Mouse (Mus musculus) spleen, adult 2 months (tissue): ENCODE measurements around the gene Fam98c. TPM values are rescaled to one million over a fixed set of nuclear protein-coding genes. Genes with fewer than 3 reads are reported as not detected.

ENCODE experiments used
- DNase-seq, 2 experiments: peaks; one replicate each; pipeline versions ENCODE4 v3.0.0 to v3.0.0-alpha.2; 2012 to 2021; ENCODE audit warnings: low spot score in 2 of 2, low read depth in 1 of 2
- H3K27ac ChIP-seq: fragments of 200-500 bp; 2 replicates; pipeline ENCODE4 v1.5.1; 2012; ENCODE audit warnings: low read length, inconsistent platforms; ENCODE audit not compliant: insufficient read depth
- H3K27me3 ChIP-seq: fragments of 200-500 bp; 2 replicates; pipeline ENCODE4 v1.6.1; 2012; ENCODE audit warnings: mild to moderate bottlenecking, moderate library complexity, low read length, inconsistent platforms; ENCODE audit not compliant: control insufficient read depth, insufficient read depth
- H3K36me3 ChIP-seq: fragments of 200-500 bp; 2 replicates; pipeline ENCODE4 v1.6.1; 2012; ENCODE audit warnings: mild to moderate bottlenecking, low read length, inconsistent platforms; ENCODE audit not compliant: control insufficient read depth, insufficient read depth
- H3K4me1 ChIP-seq: fragments of 200-500 bp; 2 replicates; pipeline ENCODE4 v1.6.1; 2011; ENCODE audit warnings: inconsistent platforms; ENCODE audit not compliant: control insufficient read depth, insufficient read depth, insufficient read length
- H3K4me3 ChIP-seq: fragments of 200-500 bp; 2 replicates; pipeline ENCODE4 v1.5.1; 2011; ENCODE audit warnings: mild to moderate bottlenecking, inconsistent platforms; ENCODE audit not compliant: insufficient read depth, insufficient read length; ENCODE audit errors: extremely low read depth
- CTCF ChIP-seq: fragments of 200-500 bp; IDR thresholded peaks from 2 replicates; pipeline ENCODE4 v1.5.1; 2011; ENCODE audit warnings: mild to moderate bottlenecking, inconsistent platforms; ENCODE audit not compliant: insufficient read depth, insufficient read length, insufficient replicate concordance; ENCODE audit errors: extremely low read depth
- POLR2A ChIP-seq: fragments of 200-500 bp; IDR thresholded peaks from 2 replicates; pipeline ENCODE4 v1.6.1; 2011; ENCODE audit warnings: low read depth, low read length, inconsistent platforms
- WGBS: fragments of 180-500 bp; shearing (Covaris S2); methylation state at CpG from one replicate; pipeline ENCODE4 v1.1.7; 2018; 5-methylcytosine and 5-hydroxymethylcytosine counted together
- polyA plus RNA-seq: library from polyadenylated mRNA; depleted of rRNA; stranded (reverse); fragments of >200 nt; gene quantifications from 2 replicates; pipeline ENCODE4 v1.2.3, GENCODE M21; 2012; rRNA removed

Gene Fam98c
- polyA plus RNA-seq, 1 experiment, result 40.3 TPM

DNA sequence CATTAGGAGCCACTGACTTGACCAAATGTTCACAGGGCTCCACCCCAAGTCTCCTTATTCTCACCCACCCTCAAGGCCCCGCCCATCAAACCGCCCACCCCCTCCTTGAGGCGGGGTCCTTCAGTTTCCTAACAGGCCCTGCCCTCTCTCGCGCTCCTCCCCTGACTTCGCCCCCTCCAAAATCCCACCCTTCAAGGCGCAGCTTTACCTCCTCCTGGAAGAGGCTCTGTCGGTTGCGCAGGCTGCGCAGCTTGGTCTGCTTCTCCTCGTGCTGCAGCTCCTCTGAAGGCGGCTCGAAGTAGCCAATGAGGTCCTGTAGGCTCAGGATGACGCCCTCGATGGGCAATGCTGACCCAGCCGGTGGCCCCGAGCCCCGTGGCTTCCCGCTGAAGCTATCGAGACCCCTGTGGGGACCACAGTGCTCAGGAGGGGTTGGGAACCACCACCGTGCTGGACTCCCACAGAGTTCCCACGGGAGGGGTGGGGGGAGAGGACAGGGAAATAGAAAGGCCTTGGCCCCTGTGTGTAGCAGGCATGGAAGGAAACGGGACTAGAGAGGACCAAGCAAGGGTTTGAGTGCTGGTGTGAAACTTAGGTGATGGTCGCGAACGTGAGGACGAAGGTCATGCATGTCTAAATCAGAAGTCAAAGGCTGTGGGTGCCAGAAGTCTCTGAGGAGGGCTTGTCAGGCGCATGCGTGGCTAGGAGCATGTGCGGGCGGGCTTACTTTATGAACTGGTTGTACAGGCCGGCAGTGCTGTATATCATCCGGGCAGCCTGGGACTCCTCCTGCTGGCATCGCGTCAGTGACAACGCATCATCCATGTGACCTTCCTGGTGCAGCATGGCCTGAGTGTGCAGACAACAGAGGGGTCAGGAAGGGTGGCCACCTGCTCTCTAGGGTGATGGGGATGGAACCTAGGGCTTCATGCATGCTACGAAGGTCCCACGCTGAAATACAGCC lies 46.8 kb downstream of the Fam98c start:
- no peak overlapping the region for H3K4me3 ChIP-seq
- no peaks in the 10 kb centered on the region for H3K36me3 ChIP-seq
- DNase-seq, result no peak

More for the DNA sequence above, 46.8 kb downstream of the Fam98c start:
- Histone ChIP-seq H3K27me3 (no peaks in the 10 kb centered on the region), H3K27ac (no peak overlapping the region), H3K4me1 (no peaks in the 10 kb centered on the region)
- WGBS, result 59% methylated on average over 38 of the region's 38 CpGs
- TF ChIP-seq POLR2A (no peak), CTCF (no peak)

Other genes starting within 250 kb of the Fam98c start
- gene Actn4, start 193.9 kb downstream of the Fam98c start, polyA plus RNA-seq, result 156 and 192 TPM in 2 replicates
- gene Eif3k, start 174.4 kb downstream of the Fam98c start, polyA plus RNA-seq, result 218 and 234 TPM in 2 replicates
- gene Map4k1, start 174.2 kb downstream of the Fam98c start, polyA plus RNA-seq, result 174 and 236 TPM in 2 replicates
- 0.27 TPM in 2 replicates for gene Ryr1, start 31.1 kb downstream of the Fam98c start, polyA plus RNA-seq
- 16.4 and 22.5 TPM in 2 replicates for gene Rasgrp4, start 21.4 kb downstream of the Fam98c start, polyA plus RNA-seq
- 0.52 and 0.84 TPM in 2 replicates for gene Ggn, start 14.0 kb upstream of the Fam98c start, polyA plus RNA-seq
- 1.4 and 1.6 TPM in 2 replicates for gene Spred3, start 14.2 kb upstream of the Fam98c start, polyA plus RNA-seq
- 82.0 and 91.1 TPM in 2 replicates for gene Psmd8, start 24.5 kb upstream of the Fam98c start, polyA plus RNA-seq
- 1.6 and 2.0 TPM in 2 replicates for gene Catsperg1, start 57.8 kb upstream of the Fam98c start, polyA plus RNA-seq
- gene Kcnk6, start 76.3 kb upstream of the Fam98c start, polyA plus RNA-seq, result 34.3 and 43.5 TPM in 2 replicates
- 74.2 and 97.6 TPM in 2 replicates for gene Yif1b, start 82.1 kb upstream of the Fam98c start, polyA plus RNA-seq
- gene 2200002D01Rik, start 92.2 kb upstream of the Fam98c start, polyA plus RNA-seq, result 0.51 and 1.0 TPM in 2 replicates
- 69.7 and 88.3 TPM in 2 replicates for gene Spint2, start 125.7 kb upstream of the Fam98c start, polyA plus RNA-seq
- 27.3 and 62.6 TPM in 2 replicates for gene Ppp1r14a, start 133.1 kb upstream of the Fam98c start, polyA plus RNA-seq
- 0.06 and 0.35 TPM in 2 replicates for gene Dpf1, start 147.7 kb upstream of the Fam98c start, polyA plus RNA-seq